Mouse (Mus musculus): ENCODE measurements around the gene Fam114a1.

- no peak for TF ChIP-seq CTCF (IDR thresholded peaks at IDR 0.05; ENCODE audit: insufficient read depth, low read depth, low read length)
- no peak for TF ChIP-seq POLR2A (IDR thresholded peaks at IDR 0.05; ENCODE audit: insufficient read depth, low read depth, low read length)
These were observed 119.8 kb downstream of the Fam114a1 start for GRCm38 (mm10) chr5:65089707-65090106.
